Mouse (Mus musculus) myocyte (in vitro differentiated cells): ENCODE data around the gene Sv2c. TPM values are rescaled to one million over a fixed set of nuclear protein-coding genes. Genes with fewer than 3 reads are reported as not detected.

ENCODE experiments used
- H3K27me3 ChIP-seq: one replicate; pipeline ENCODE4 v1.6.1; 2011; ENCODE audit not compliant: control insufficient read depth, insufficient read depth, insufficient read length
- H3K36me3 ChIP-seq: one replicate; pipeline ENCODE4 v1.6.1; 2011; ENCODE audit not compliant: control insufficient read depth, insufficient read depth
- H3K4me2 ChIP-seq: one replicate; pipeline ENCODE4 v1.6.1; 2011; ENCODE audit warnings: low read depth, control low read depth
- H3K4me3 ChIP-seq: one replicate; pipeline ENCODE4 v1.5.1; 2011; ENCODE audit warnings: mild to moderate bottlenecking, control low read depth, moderate library complexity
- H3K79me2 ChIP-seq: one replicate; pipeline ENCODE4 v1.6.1; 2011; ENCODE audit not compliant: control insufficient read depth, insufficient read depth
- H3ac ChIP-seq: one replicate; pipeline ENCODE4 v1.6.1; 2011; ENCODE audit not compliant: control insufficient read depth, insufficient read length
- CEBPB ChIP-seq: IDR thresholded peaks from 2 replicates; pipeline ENCODE4 v1.6.1; 2011; ENCODE audit warnings: mild to moderate bottlenecking, moderate library complexity; ENCODE audit not compliant: poor library complexity, insufficient read depth, severe bottlenecking
- E2F4 ChIP-seq: IDR thresholded peaks from one replicate; pipeline ENCODE4 v1.6.1; 2011; ENCODE audit warnings: mild to moderate bottlenecking, control low read depth, moderate library complexity; ENCODE audit not compliant: insufficient read depth
- MAX ChIP-seq: IDR thresholded peaks from one replicate; pipeline ENCODE4 v1.6.1; 2011; ENCODE audit warnings: low read depth, mild to moderate bottlenecking, control low read depth
- MYOD1 ChIP-seq, 3 experiments: IDR thresholded peaks; one replicate each; pipeline ENCODE4 v1.6.1; 2011; ENCODE audit warnings: control low read depth in 2 of 3, low read depth in 2 of 3, mild to moderate bottlenecking in 2 of 3, moderate library complexity in 1 of 3; ENCODE audit not compliant: insufficient read length in 2 of 3, control insufficient read depth in 1 of 3
- MYOG ChIP-seq, 3 experiments: IDR thresholded peaks; one replicate each; pipeline ENCODE4 v1.6.1; 2011; ENCODE audit warnings: control low read depth in 2 of 3, low read depth in 2 of 3, mild to moderate bottlenecking in 2 of 3; ENCODE audit not compliant: insufficient read length in 2 of 3, control insufficient read depth in 1 of 3, insufficient read depth in 1 of 3
- POLR2A ChIP-seq: IDR thresholded peaks from one replicate; pipeline ENCODE4 v1.6.1; 2011; ENCODE audit warnings: low read depth, mild to moderate bottlenecking, control low read depth, moderate library complexity; ENCODE audit not compliant: insufficient read length
- POLR2AphosphoS2 ChIP-seq: IDR thresholded peaks from one replicate; pipeline ENCODE4 v1.6.1; 2011; ENCODE audit warnings: low read depth, control low read depth; ENCODE audit not compliant: insufficient read length
- REST ChIP-seq: IDR thresholded peaks from one replicate; pipeline ENCODE4 v1.6.1; 2011; ENCODE audit warnings: mild to moderate bottlenecking, control low read depth, moderate library complexity; ENCODE audit not compliant: insufficient read depth, insufficient read length
- SRF ChIP-seq: IDR thresholded peaks from one replicate; pipeline ENCODE4 v1.6.1; 2011; ENCODE audit warnings: low read depth; ENCODE audit not compliant: control insufficient read depth, insufficient read length
- TCF12 ChIP-seq: IDR thresholded peaks from one replicate; pipeline ENCODE4 v1.6.1; 2011; ENCODE audit warnings: mild to moderate bottlenecking, control low read depth; ENCODE audit not compliant: poor library complexity, insufficient read depth, severe bottlenecking
- TCF3 ChIP-seq: IDR thresholded peaks from one replicate; pipeline ENCODE4 v1.6.1; 2011; ENCODE audit warnings: low read depth, control low read depth; ENCODE audit not compliant: insufficient read length
- USF1 ChIP-seq: IDR thresholded peaks from one replicate; pipeline ENCODE4 v1.6.1; 2011; ENCODE audit warnings: low read depth, mild to moderate bottlenecking, control low read depth, moderate library complexity
- polyA plus RNA-seq: library from polyadenylated mRNA; unstranded; fragments of >200 nt; fragmentation: generic; extraction: Trizol; gene quantifications from one replicate; pipeline ENCODE4 v1.2.1, GENCODE M21; 2012; ENCODE audit warnings: missing spikeins

The Sv2c gene
- polyA plus RNA-seq, 1 experiment, result not detected

DNA sequence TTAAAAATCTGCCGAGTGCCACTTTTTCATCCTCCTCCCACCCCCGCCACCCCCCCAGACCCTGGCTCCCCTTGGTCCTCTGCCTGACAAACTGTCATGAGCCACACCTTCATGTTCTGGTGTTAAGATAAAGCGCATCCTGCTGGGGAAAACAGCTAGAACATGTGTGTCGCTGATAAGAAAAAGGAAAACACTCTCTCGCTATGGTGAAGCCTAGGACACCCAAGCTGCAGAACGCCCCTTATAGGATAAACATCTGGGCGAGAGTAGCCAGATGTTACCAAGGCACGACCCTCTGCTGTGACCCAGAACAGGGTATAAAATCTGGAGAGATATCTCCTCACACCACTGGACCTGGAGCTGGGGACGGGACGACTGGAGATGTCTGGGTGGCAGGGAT is 167.2 kb downstream of the Sv2c start:
- Histone ChIP-seq H3K36me3 (no peaks in the 10 kb centered on the region), H3K4me3 (no peak overlapping the region), H3ac (no peak overlapping the region), H3K4me2 (no peak overlapping the region), H3K27me3 (peaks cover 6% of the 10 kb centered on the region), H3K79me2 (no peaks in the 10 kb centered on the region)
- no peak for TF ChIP-seq REST
- no peak for TF ChIP-seq MYOD1 (IDR thresholded peaks at IDR 0.05; ENCODE audit: control insufficient read depth in 1 of 3, insufficient read length in 2 of 3, low read depth in 2 of 3)
- TF ChIP-seq MYOG (IDR thresholded peaks at IDR 0.05; ENCODE audit: control insufficient read depth in 1 of 3, insufficient read depth in 1 of 3, insufficient read length in 2 of 3, low read depth in 2 of 3), result no peak
- TF ChIP-seq USF1, result no peak
- no peak for TF ChIP-seq POLR2AphosphoS2
- no peak for TF ChIP-seq MAX
- no peak for TF ChIP-seq TCF12
- TF ChIP-seq SRF, result no peak
- TF ChIP-seq POLR2A, result no peak
- TF ChIP-seq CEBPB, result no peak
- no peak for TF ChIP-seq TCF3
- no peak for TF ChIP-seq E2F4

DNA sequence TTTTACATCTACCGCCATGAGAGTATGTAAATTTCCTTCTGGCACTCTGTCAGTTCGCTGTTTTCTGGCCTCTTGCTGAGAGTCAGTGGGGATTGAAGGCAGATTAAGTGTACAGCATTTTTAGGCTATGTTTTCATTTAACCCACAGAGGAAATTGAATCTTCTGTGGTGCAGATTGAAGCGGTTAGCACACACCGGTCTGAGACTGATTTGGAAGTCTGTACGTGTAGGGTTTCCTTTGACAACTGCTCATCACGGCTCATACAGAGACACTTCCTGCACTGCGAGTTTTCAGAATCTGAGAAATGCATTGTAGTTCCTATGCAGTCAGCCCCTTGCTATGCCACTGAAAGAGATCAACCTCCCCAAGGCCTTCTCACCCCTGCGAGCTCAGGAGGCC is 168.2 kb downstream of the Sv2c start:
- Histone ChIP-seq H3K27me3 (no peaks in the 10 kb centered on the region), H3K4me3 (no peak overlapping the region), H3K4me2 (no peak overlapping the region), H3K79me2 (no peaks in the 10 kb centered on the region), H3ac (no peak overlapping the region), H3K36me3 (no peaks in the 10 kb centered on the region)
- no peak for TF ChIP-seq SRF
- no peak for TF ChIP-seq MYOG (IDR thresholded peaks at IDR 0.05; ENCODE audit: control insufficient read depth in 1 of 3, insufficient read depth in 1 of 3, insufficient read length in 2 of 3, low read depth in 2 of 3)
- no peak for TF ChIP-seq TCF3

DNA sequence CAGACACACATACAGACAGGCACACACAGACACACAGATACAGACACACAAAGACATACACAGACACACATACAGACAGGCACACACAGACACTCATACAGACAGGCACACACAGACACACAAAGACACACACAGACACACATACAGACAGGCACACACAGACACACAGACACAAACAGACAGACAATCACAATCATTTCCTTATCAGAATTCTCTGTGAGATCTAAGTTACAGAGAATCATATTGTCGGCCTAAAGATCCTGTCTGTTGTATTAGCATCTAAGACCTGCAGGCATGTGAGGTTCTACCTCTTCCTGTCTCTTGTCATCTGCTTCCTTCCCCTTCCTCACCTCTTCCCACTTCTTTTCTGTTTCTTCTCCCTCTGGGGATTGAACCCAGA is 168.7 kb downstream of the Sv2c start:
- no peak overlapping the region for H3K4me2 ChIP-seq
- H3K36me3 ChIP-seq, result no peaks in the 10 kb centered on the region
- TF ChIP-seq MYOD1 (IDR thresholded peaks at IDR 0.05; ENCODE audit: control insufficient read depth in 1 of 3, insufficient read length in 2 of 3, low read depth in 2 of 3), result no peak
- no peak for TF ChIP-seq POLR2A
- no peak for TF ChIP-seq TCF3
- no peak for TF ChIP-seq POLR2AphosphoS2
- no peak for TF ChIP-seq CEBPB
- no peak for TF ChIP-seq USF1
- TF ChIP-seq MYOG (IDR thresholded peaks at IDR 0.05; ENCODE audit: control insufficient read depth in 1 of 3, insufficient read depth in 1 of 3, insufficient read length in 2 of 3, low read depth in 2 of 3), result no peak
- no peak overlapping the region for H3ac ChIP-seq
- H3K4me3 ChIP-seq, result no peak overlapping the region
- no peaks in the 10 kb centered on the region for H3K27me3 ChIP-seq
- H3K79me2 ChIP-seq, result no peaks in the 10 kb centered on the region

DNA sequence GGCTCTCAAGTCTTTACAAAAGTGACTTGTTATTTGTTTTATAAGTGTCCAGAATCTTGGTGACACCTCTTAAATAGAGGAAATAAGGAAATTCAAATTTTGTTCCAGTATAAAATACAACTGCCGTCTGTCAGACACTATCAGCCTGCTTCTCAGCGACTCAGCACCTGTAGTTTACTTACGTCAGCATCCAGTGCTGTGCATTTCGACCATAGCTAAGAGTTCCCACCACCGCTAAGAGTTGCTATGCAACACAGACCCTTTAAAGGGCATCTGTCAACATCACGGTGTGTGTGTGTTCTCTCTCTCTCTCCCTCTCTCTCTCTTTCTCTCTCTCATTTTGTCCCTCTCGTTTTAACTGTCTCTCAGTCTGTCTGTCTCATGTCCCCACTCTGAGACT is 170.5 kb downstream of the Sv2c start:
- H3K4me3 ChIP-seq, result no peak overlapping the region
- H3K79me2 ChIP-seq, result no peaks in the 10 kb centered on the region
- no peak overlapping the region for H3ac ChIP-seq
- no peaks in the 10 kb centered on the region for H3K27me3 ChIP-seq
- no peak overlapping the region for H3K4me2 ChIP-seq
- TF ChIP-seq CEBPB, result no peak
- TF ChIP-seq MYOG (IDR thresholded peaks at IDR 0.05; ENCODE audit: control insufficient read depth in 1 of 3, insufficient read depth in 1 of 3, insufficient read length in 2 of 3, low read depth in 2 of 3), result no peak
- no peak for TF ChIP-seq TCF12
- TF ChIP-seq POLR2A, result no peak
- no peak for TF ChIP-seq SRF
- no peak for TF ChIP-seq REST
- TF ChIP-seq E2F4, result no peak
- TF ChIP-seq USF1, result no peak
- H3K36me3 ChIP-seq, result no peaks in the 10 kb centered on the region

DNA sequence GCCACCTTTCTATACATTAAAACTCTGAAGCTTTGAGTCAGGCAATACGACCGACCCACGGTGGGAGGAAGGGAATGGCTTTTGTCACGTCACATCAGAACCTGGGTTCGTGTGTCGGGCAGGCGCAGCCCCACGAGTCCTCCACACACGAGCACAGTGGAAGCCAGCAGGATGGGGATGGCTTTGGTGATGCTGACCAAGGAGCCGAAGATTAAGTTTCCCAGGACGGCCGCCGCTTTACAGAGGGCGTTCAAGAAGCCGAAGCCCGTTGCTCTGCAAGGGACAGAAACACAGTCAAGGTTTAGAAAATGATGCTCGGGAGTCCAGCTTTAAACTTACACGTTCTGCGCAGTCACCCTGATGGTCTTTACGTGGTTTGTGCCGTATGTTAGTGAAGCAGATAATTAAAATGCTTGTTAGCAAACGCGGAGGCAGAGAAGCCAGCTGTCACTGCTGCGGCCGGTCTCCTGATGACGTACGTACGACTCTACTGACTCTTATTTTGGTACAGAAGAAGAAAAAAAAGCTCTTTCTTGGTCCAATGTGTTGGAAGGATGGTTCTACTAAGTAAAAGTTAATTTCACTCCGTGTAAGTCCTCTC is 171.1 kb downstream of the Sv2c start:
- peak overlapping the region; percentile 69 for H3K4me2 ChIP-seq
- no peaks in the 10 kb centered on the region for H3K36me3 ChIP-seq
- TF ChIP-seq SRF (no peak), TCF3 (no peak)
- no peaks in the 10 kb centered on the region for H3K79me2 ChIP-seq
- H3K4me3 ChIP-seq, result no peak overlapping the region
- no peak overlapping the region for H3ac ChIP-seq
- no peaks in the 10 kb centered on the region for H3K27me3 ChIP-seq
